Mouse (Mus musculus): ENCODE results near the gene Ccr9.

DNA sequence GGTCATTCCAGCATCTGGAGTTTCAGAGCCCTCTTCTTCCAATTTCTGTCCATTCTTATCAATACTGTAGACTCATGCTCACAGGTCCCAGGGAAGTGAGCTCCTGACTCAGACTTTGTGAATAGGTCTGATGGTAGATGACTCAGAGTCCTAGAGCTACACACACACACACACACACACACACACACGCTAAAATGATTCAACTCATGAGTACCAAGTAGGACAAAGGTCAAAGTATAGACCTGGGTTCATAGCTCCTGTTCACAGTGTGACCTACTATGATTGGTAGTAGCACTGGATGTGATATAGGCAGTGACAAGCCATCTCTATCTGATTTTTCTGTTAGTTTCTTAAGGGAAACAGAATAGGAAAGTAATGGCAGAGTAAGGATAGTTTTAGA is 90.2 kb downstream of the Ccr9 start:
- TF ChIP-seq POLR2A (IDR thresholded peaks at IDR 0.05; ENCODE audit: low read depth, low read length) (no peak), CTCF (conservative IDR thresholded peaks at IDR 0.05; ENCODE audit: insufficient read depth, insufficient read length, low read depth, low read length) (no peak)

Data from kidney, adult 2 months (tissue).